Mouse (Mus musculus) limb, embryonic 15.5 days (tissue): ENCODE measurements at regions not wholly inside any gene's neighbourhood (a gene's known extent, or its start where the extent isn't known, plus 50 kb on each side); places are given as distances from the start of the nearest gene placed in this dataset.

ENCODE experiments used
- ATAC-seq: fragments of 200-750 bp; cut with Nextera tagmentation; 2 replicates; pipeline ENCODE4 v1.8.0; 2017; ENCODE audit warnings: low read depth, moderate TSS enrichment; ENCODE audit not compliant: insufficient number of reproducible peaks, low FRiP score, low TSS enrichment
- H3K27ac ChIP-seq: fragments of 300-500 bp; sonication (generic); 2 replicates; pipeline ENCODE4 v1.5.1; 2015; ENCODE audit warnings: moderate library complexity, mild to moderate bottlenecking, inconsistent platforms
- H3K27me3 ChIP-seq: fragments of 300-500 bp; sonication (generic); 2 replicates; pipeline ENCODE4 v1.6.1; 2015; ENCODE audit warnings: inconsistent platforms
- H3K36me3 ChIP-seq: fragments of 300-500 bp; sonication (generic); 2 replicates; pipeline ENCODE4 v1.6.1; 2015; ENCODE audit warnings: inconsistent platforms
- H3K4me1 ChIP-seq: fragments of 300-500 bp; sonication (generic); 2 replicates; pipeline ENCODE4 v1.6.1; 2015; ENCODE audit warnings: inconsistent platforms
- H3K4me2 ChIP-seq: fragments of 300-500 bp; sonication (generic); 2 replicates; pipeline ENCODE4 v1.6.1; 2015; ENCODE audit warnings: mild to moderate bottlenecking, inconsistent platforms
- H3K4me3 ChIP-seq: fragments of 300-500 bp; sonication (generic); 2 replicates; pipeline ENCODE4 v1.5.1; 2015; ENCODE audit warnings: mild to moderate bottlenecking, inconsistent platforms
- H3K9ac ChIP-seq: fragments of 300-500 bp; sonication (generic); 2 replicates; pipeline ENCODE4 v1.6.1; 2015; ENCODE audit warnings: inconsistent platforms
- H3K9me3 ChIP-seq: fragments of 300-500 bp; sonication (generic); 2 replicates; pipeline ENCODE4 v1.6.1; 2016; ENCODE audit warnings: inconsistent platforms
- WGBS: fragments of 180-500 bp; shearing (Covaris S2); methylation state at CpG from one replicate; pipeline ENCODE4 v1.1.7; 2015; 5-methylcytosine and 5-hydroxymethylcytosine counted together

- H3K27me3 ChIP-seq: no peaks in the 10 kb centered on the region
- WGBS: 44% methylated on average over 6 of the region's 6 CpGs
- H3K4me1 ChIP-seq: no peaks in the 10 kb centered on the region
- no peak overlapping the region for H3K9ac ChIP-seq
- H3K4me2 ChIP-seq: no peak overlapping the region
- H3K36me3 ChIP-seq: no peaks in the 10 kb centered on the region
- no peak overlapping the region for H3K27ac ChIP-seq
- H3K9me3 ChIP-seq: no peaks in the 10 kb centered on the region
- H3K4me3 ChIP-seq: no peak overlapping the region
- no peak for ATAC-seq
Observed at GRCm38 (mm10) chr2:147961633-147962032, 85.1 kb downstream of the Foxa2 start.

GRCm38 (mm10) chr2:147954183-147954582 is 92.6 kb downstream of the Foxa2 start:
- H3K4me2 ChIP-seq: no peak overlapping the region
- H3K9ac ChIP-seq: no peak overlapping the region
- H3K9me3 ChIP-seq: no peaks in the 10 kb centered on the region
- H3K36me3 ChIP-seq: no peaks in the 10 kb centered on the region
- WGBS: 57% methylated on average over 2 of the region's 2 CpGs
- H3K4me1 ChIP-seq: no peaks in the 10 kb centered on the region
- no peak for ATAC-seq
- H3K27ac ChIP-seq: no peak overlapping the region
- H3K4me3 ChIP-seq: no peak overlapping the region
- H3K27me3 ChIP-seq: no peaks in the 10 kb centered on the region

DNA sequence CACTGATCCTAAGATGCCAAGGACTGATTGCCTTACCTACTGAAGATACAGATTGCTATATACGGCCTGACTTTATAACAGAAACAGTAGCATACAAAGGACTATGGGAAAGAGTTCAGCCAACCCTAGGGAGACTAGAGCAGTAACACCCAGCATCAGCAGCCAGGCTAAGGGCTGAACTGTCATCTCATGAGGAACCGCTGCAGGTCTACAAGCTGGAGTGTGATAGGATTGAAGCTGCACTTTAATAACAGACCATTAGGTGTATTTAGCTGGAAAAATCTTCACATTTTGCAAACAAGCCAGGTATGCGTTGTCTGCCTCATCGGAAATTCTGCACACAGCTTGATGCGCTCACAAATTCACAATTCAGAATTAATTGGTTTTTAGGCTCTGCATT is 95.5 kb downstream of the Foxa2 start:
- Histone ChIP-seq H3K27ac (no peak overlapping the region), H3K4me2 (no peak overlapping the region), H3K36me3 (no peaks in the 10 kb centered on the region), H3K9ac (no peak overlapping the region), H3K4me3 (no peak overlapping the region), H3K27me3 (no peaks in the 10 kb centered on the region), H3K4me1 (no peaks in the 10 kb centered on the region), H3K9me3 (no peaks in the 10 kb centered on the region)
- WGBS: 89% methylated on average over 5 of the region's 5 CpGs
- ATAC-seq: no peak

- no peak overlapping the region for H3K9ac ChIP-seq
- H3K27me3 ChIP-seq: no peaks in the 10 kb centered on the region
- H3K36me3 ChIP-seq: no peaks in the 10 kb centered on the region
- no peak for ATAC-seq
- H3K9me3 ChIP-seq: no peaks in the 10 kb centered on the region
- H3K27ac ChIP-seq: no peak overlapping the region
- WGBS: 80% methylated on average over 7 of the region's 7 CpGs
- H3K4me1 ChIP-seq: no peaks in the 10 kb centered on the region
- H3K4me2 ChIP-seq: no peak overlapping the region
- H3K4me3 ChIP-seq: no peak overlapping the region
Observed at GRCm38 (mm10) chr2:147944171-147945040, 102.4 kb downstream of the Foxa2 start.

DNA sequence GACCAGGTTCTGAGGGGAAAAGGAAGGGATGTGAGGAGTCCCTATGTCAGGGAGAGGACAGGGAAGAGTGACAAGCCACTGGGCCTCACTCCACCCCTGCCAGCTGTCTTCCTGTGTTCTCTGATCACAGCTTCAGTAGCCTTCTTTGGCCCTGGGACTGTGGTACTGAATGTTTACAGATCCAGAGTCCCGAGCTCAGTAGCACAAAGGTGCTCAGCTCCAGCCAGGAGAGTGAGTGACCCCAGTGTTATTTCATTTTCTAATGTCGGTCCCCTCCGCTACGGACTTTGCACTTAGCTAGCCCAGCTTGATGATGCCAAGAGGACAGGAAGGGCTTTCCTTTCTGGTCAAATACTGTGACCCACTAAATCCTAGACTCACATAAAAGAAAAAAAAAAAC is 104.2 kb downstream of the Foxa2 start:
- Histone ChIP-seq H3K36me3 (no peaks in the 10 kb centered on the region), H3K4me1 (no peaks in the 10 kb centered on the region), H3K9ac (no peak overlapping the region), H3K27me3 (no peaks in the 10 kb centered on the region), H3K4me3 (no peak overlapping the region), H3K27ac (no peak overlapping the region), H3K4me2 (no peak overlapping the region), H3K9me3 (no peaks in the 10 kb centered on the region)
- ATAC-seq: no peak
- 63% methylated on average over 4 of the region's 4 CpGs for WGBS

DNA sequence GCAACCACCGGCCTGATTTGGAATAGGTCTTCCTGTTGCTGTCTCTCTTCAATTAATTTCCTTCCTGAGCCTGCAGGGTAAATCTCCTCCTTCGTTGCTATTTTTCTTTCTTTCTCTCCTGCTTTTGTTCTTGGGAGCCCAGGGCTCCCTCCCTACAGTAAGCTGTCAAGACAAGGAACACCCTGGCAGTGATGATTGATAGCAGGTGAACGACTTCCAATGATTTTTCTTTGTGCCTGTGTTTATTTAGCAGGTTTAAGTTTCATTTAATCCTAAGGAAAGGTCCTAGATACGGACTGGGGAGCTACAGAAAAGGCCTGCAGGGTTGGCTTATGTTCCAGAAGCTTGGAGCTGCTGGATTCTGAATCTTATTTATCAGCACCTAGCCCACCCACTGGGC is 105.5 kb downstream of the Foxa2 start:
- ATAC-seq: no peak
- Histone ChIP-seq H3K36me3 (no peaks in the 10 kb centered on the region), H3K9ac (no peak overlapping the region), H3K4me3 (no peak overlapping the region), H3K4me2 (no peak overlapping the region), H3K9me3 (no peaks in the 10 kb centered on the region), H3K4me1 (no peaks in the 10 kb centered on the region), H3K27ac (no peak overlapping the region), H3K27me3 (no peaks in the 10 kb centered on the region)
- 23% methylated on average over 4 of the region's 4 CpGs for WGBS

GRCm38 (mm10) chr2:147932494-147932893 is 114.3 kb downstream of the Foxa2 start:
- H3K4me3 ChIP-seq: no peak overlapping the region
- WGBS: 68% methylated on average over 2 of the region's 2 CpGs
- no peaks in the 10 kb centered on the region for H3K36me3 ChIP-seq
- no peaks in the 10 kb centered on the region; the same call in 1 of the 2 replicates for H3K4me1 ChIP-seq
- H3K27ac ChIP-seq: no peak overlapping the region
- no peaks in the 10 kb centered on the region for H3K9me3 ChIP-seq
- ATAC-seq: no peak
- H3K27me3 ChIP-seq: no peaks in the 10 kb centered on the region
- H3K9ac ChIP-seq: no peak overlapping the region
- H3K4me2 ChIP-seq: no peak overlapping the region

DNA sequence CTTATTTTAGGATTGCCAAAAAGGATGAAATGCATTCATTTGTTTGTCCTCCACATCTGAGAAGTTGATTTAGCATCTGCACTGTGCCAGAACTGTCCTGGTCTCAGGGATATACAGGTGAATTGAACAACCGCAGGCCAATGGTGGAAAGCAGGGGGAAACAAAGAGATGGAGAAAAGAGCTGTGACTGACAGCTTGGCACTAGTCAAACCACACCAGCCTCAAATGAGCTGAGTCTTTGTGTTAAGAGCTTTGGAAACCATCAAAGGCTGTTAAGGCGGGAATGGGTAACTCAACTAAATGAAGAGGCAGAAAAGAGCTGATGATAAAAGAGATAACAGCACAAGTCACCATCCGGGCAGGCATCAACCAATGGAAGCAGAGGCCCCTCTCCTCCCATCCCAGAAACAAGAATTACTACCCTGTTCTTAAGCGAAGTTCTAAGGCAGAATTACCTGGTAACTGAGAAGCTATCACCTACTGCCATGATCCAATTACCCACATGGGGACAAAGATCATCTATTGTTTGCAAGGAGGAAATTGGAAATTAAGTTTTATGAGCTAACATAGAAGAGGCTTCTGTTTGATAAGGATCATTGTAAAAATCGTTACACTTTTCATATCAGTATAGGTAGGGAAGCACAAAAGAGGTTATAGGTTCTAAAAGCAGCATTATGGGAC is 117.6 kb downstream of the Foxa2 start:
- WGBS: 57% methylated on average over 5 of the region's 5 CpGs

DNA sequence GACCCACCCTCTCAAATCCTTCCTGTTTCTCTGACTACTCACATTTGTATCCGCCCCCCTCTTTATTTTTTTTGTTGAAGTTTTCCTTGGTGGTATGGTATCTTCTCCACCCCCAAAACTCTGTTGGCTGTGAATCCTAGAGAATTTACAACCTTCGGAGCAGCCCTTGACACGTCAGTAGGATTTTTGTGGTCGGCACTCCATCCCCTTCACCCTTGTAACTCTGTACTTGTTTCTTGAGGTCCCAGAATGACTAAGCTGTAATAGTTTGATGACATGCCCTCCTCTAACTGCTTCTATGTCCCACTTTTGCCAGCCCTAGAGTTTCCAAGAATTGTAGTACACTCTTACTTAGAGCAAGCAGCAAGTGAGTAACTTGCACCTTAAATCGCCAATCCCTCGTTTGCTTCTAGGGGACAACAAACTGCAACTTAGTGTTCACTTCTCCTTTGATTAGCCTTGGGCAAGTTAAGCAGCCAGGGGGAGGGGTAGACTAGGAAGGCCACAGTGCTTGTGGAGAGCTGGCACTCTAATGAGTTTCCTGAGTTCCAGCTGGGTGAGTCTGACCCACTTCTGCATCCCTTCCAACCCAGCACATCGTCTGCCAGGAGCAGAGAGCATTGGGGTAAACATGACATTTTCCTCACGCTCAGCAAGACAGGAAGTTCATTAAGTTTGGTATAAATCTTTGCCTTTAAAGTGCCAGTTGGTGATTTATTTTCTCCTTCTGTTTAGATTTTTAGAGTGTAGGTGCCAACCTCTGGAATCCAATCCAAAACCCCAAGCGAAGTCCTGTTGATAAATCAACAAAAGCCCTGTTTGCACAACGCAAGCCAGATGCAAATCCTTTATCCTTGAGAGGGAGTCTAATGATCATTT is 118.7 kb downstream of the Foxa2 start:
- Histone ChIP-seq H3K4me2 (no peak overlapping the region), H3K4me1 (no peaks in the 10 kb centered on the region; the same call in 1 of the 2 replicates), H3K4me3 (no peak overlapping the region), H3K27me3 (no peaks in the 10 kb centered on the region), H3K27ac (no peak overlapping the region), H3K9me3 (no peaks in the 10 kb centered on the region), H3K9ac (no peak overlapping the region), H3K36me3 (no peaks in the 10 kb centered on the region)
- ATAC-seq: no peak
- 14% methylated on average over 10 of the region's 10 CpGs for WGBS

More for the DNA sequence above, 117.6 kb downstream of the Foxa2 start:
- ATAC-seq: no peak
- Histone ChIP-seq H3K9me3 (no peaks in the 10 kb centered on the region), H3K27me3 (no peaks in the 10 kb centered on the region), H3K4me3 (no peak overlapping the region), H3K9ac (no peak overlapping the region), H3K27ac (no peak overlapping the region), H3K4me1 (no peaks in the 10 kb centered on the region; the same call in 1 of the 2 replicates), H3K4me2 (no peak overlapping the region), H3K36me3 (no peaks in the 10 kb centered on the region)

DNA sequence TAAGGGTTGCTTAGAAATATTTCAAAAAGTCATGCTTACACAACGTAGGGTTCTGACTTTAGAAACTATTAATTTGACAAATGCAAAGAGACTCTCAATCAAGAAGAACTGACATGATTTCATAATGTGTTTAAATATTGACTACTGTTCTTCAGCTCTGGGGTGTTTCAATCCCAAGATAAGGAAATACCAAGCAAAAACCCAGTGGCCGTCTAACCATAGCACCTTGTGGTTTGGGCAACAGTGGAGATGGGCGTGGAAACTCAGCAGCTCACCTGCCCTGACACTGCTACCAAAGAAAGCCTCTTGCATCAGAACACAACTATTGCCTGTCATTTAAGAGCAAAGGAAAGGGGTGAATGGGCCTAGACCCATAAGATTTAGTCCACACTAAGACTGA is 119.9 kb downstream of the Foxa2 start:
- Histone ChIP-seq H3K4me1 (no peaks in the 10 kb centered on the region; the same call in 1 of the 2 replicates), H3K4me2 (no peak overlapping the region), H3K36me3 (no peaks in the 10 kb centered on the region), H3K27ac (no peak overlapping the region), H3K9me3 (no peaks in the 10 kb centered on the region), H3K9ac (no peak overlapping the region), H3K27me3 (no peaks in the 10 kb centered on the region), H3K4me3 (no peak overlapping the region)
- no peak for ATAC-seq
- 88% methylated on average over 3 of the region's 3 CpGs for WGBS

- Histone ChIP-seq H3K36me3 (no peaks in the 10 kb centered on the region), H3K27me3 (no peaks in the 10 kb centered on the region), H3K4me3 (no peak overlapping the region), H3K9me3 (no peaks in the 10 kb centered on the region), H3K27ac (no peak overlapping the region), H3K9ac (no peak overlapping the region), H3K4me1 (0 out of 2 replicates have a peak, but pooled peaks cover 3% of the 10 kb centered on the region), H3K4me2 (no peak overlapping the region)
- no peak for ATAC-seq
- WGBS: 84% methylated on average over 6 of the region's 6 CpGs
Observed at GRCm38 (mm10) chr2:147907341-147907740, 139.4 kb downstream of the Foxa2 start.
